Mouse (Mus musculus): ENCODE measurements around the gene Kdelr1. TPM values are rescaled to one million over a fixed set of nuclear protein-coding genes. Genes with fewer than 3 reads are reported as not detected.

Kdelr1 gene
- total and polyA plus RNA-seq, 3 experiments: 42.3 to 60.6 TPM; not detected in 1

DNA sequence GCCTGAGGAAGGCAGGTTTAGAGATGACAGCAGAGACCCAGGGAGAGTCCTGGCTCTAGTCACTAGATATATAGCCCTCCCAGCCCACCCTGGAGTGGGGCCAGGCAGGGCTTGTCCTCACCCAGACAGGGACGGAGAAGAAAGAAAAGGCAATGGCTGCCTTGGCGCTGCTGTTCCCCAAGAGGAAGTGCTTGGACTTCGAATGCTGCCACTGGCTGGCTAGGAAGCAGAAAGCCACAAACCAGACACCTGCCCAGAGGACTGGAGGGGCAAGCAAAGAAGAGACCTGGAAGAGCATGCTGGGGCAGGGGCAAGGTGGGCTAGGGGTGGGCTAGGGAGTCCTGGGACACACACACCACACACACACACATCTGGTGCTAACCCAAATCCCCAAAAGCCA, 14.7 kb downstream of the Kdelr1 start:
- no peak for DNase-seq (ENCODE audit: low read depth, low spot score)
- no peak overlapping the region for H3K4me3 ChIP-seq (ENCODE audit: control insufficient read depth in 1 of 2, insufficient read depth in 1 of 2, low read depth in 2 of 2, low read length in 2 of 2)
- H3K9me3 ChIP-seq (replicated peaks; ENCODE audit: insufficient read depth, low read length): no peaks in the 10 kb centered on the region
- H3K79me2 ChIP-seq (ENCODE audit: control insufficient read depth, insufficient read depth, low read length, poor library complexity): no peaks in the 10 kb centered on the region
- H3K27ac ChIP-seq (ENCODE audit: control insufficient read depth, low read depth, low read length): no peak overlapping the region
- H3K36me3 ChIP-seq (ENCODE audit: control insufficient read depth in 1 of 2, insufficient read depth in 2 of 2, low read length in 2 of 2): no peaks in the 10 kb centered on the region; a peak in 1 of 4 replicates
- H3K4me1 ChIP-seq (ENCODE audit: control insufficient read depth in 1 of 2, insufficient read depth in 2 of 2, low read length in 2 of 2): no peaks in the 10 kb centered on the region
- no peak overlapping the region for H3K9ac ChIP-seq (ENCODE audit: control insufficient read depth, low read depth, low read length, poor library complexity, severe bottlenecking)
- no peaks in the 10 kb centered on the region for H3K27me3 ChIP-seq (ENCODE audit: control insufficient read depth in 1 of 2, insufficient read depth in 2 of 2, low read length in 2 of 2)
- TF ChIP-seq POLR2AphosphoS2 (IDR thresholded peaks at IDR 0.05; ENCODE audit: low read length): no peak

DNA sequence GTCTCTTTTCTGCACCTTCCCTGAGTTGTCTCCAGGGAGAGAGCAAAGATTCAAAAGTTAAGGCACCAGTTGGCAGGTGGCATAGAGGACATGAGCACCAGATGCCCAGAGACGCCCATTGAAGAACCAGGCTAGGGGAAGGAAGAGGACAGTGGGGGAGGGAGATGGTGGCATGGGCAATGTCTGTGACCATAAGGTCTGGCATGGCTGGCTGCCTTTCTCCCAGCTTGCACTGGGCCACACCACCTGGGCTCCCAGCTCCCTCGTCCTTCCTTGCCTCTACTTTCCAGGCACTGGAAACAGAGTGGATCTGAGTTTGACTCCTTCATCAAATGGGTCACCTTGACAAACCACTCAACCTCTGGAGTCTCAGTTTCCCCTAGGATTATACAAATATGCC, 20.1 kb downstream of the Kdelr1 start:
- no peaks in the 10 kb centered on the region for H3K27me3 ChIP-seq (ENCODE audit: control insufficient read depth in 1 of 2, insufficient read depth in 2 of 2, low read length in 2 of 2)
- H3K9ac ChIP-seq (ENCODE audit: control insufficient read depth, low read depth, low read length, poor library complexity, severe bottlenecking): no peak overlapping the region
- H3K9me3 ChIP-seq (replicated peaks; ENCODE audit: insufficient read depth, low read length): no peaks in the 10 kb centered on the region
- no peak for DNase-seq (ENCODE audit: low read depth, low spot score)
- no peak for TF ChIP-seq ZC3H11A (IDR thresholded peaks at IDR 0.05; ENCODE audit: low read depth, low read length)
- TF ChIP-seq TAL1 (IDR thresholded peaks at IDR 0.05; ENCODE audit: low read length): no peak
- TF ChIP-seq SMC3 (IDR thresholded peaks at IDR 0.05; ENCODE audit: low read depth, low read length): no peak
- TF ChIP-seq GABPA (IDR thresholded peaks at IDR 0.05; ENCODE audit: low read depth, low read length): no peak
- no peak for TF ChIP-seq MXI1 (IDR thresholded peaks at IDR 0.05; ENCODE audit: low read depth, low read length)
- no peak for TF ChIP-seq POLR2A (IDR thresholded peaks at IDR 0.05; ENCODE audit: control insufficient read depth in 1 of 2, insufficient read depth in 1 of 2, low read depth in 1 of 2, low read length in 2 of 2, poor library complexity in 1 of 2)
- no peak for TF ChIP-seq JUND (IDR thresholded peaks at IDR 0.05; ENCODE audit: low read depth, low read length)
- TF ChIP-seq CHD1 (IDR thresholded peaks at IDR 0.05; ENCODE audit: low read depth, low read length): no peak
- no peak for TF ChIP-seq ELF1 (IDR thresholded peaks at IDR 0.05; ENCODE audit: low read depth, low read length)
- TF ChIP-seq ZKSCAN1 (IDR thresholded peaks at IDR 0.05; ENCODE audit: low read depth, low read length): no peak
- no peak for TF ChIP-seq NELFE (IDR thresholded peaks at IDR 0.05; ENCODE audit: low read depth, low read length)
- no peak for TF ChIP-seq EP300 (IDR thresholded peaks at IDR 0.05; ENCODE audit: low read depth in 1 of 2, low read length in 2 of 2)
- TF ChIP-seq MAX (IDR thresholded peaks at IDR 0.05; ENCODE audit: low read length): no peak
- no peak overlapping the region for H3K27ac ChIP-seq (ENCODE audit: control insufficient read depth, low read depth, low read length)
- no peak overlapping the region for H3K4me3 ChIP-seq (ENCODE audit: control insufficient read depth in 1 of 2, insufficient read depth in 1 of 2, low read depth in 2 of 2, low read length in 2 of 2)
- peaks cover 0 to 6% of the 10 kb centered on the region in 2 experiments; a peak in 2 of 4 replicates for H3K4me1 ChIP-seq (ENCODE audit: control insufficient read depth in 1 of 2, insufficient read depth in 2 of 2, low read length in 2 of 2)
- H3K36me3 ChIP-seq (ENCODE audit: control insufficient read depth in 1 of 2, insufficient read depth in 2 of 2, low read length in 2 of 2): peaks cover 0 to 3% of the 10 kb centered on the region in 2 experiments; a peak in 1 of 4 replicates
- peaks cover 5% of the 10 kb centered on the region; the same call in 1 of the 2 replicates for H3K79me2 ChIP-seq (ENCODE audit: control insufficient read depth, insufficient read depth, low read length, poor library complexity)

DNA sequence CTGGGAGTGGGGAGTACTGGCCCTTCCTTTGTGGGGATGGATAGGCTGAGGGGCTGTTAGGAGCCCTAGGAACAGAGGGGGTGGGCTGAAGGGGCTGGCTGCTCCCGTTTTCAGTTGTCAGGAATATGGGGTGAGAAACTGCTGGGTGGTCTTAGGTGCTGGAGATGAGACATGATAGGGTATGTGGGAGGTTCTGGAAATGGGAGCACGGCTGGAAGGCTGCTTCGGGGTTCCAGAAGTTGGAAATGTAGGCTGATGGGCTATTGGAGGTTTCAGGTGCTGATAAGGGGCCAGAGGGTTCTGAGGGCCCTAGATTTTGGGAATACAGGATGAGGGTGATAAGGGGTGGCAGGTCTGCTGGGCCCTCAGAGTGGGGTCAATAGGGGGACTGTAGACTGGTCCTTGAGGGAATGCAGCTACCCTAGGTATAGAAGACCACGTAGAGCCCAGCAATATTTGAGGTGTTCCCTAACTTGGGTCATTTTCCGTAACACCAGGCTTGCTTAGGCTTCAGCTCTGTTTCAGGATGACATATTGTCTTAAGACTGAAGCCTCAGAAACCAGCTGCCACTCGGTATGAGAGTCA, 23.5 kb downstream of the Kdelr1 start:
- DNase-seq (ENCODE audit: low read depth, low spot score): no peak
- peak overlapping the region; percentile 80 for H3K9ac ChIP-seq (ENCODE audit: control insufficient read depth, low read depth, low read length, poor library complexity, severe bottlenecking)
- no peak overlapping the region for H3K4me3 ChIP-seq (ENCODE audit: control insufficient read depth in 1 of 2, insufficient read depth in 1 of 2, low read depth in 2 of 2, low read length in 2 of 2)
- peaks cover 5% of the 10 kb centered on the region; the same call in 1 of the 2 replicates for H3K79me2 ChIP-seq (ENCODE audit: control insufficient read depth, insufficient read depth, low read length, poor library complexity)
- H3K36me3 ChIP-seq (ENCODE audit: control insufficient read depth in 1 of 2, insufficient read depth in 2 of 2, low read length in 2 of 2): peaks cover 0 to 3% of the 10 kb centered on the region in 2 experiments; a peak in 1 of 4 replicates
- no peaks in the 10 kb centered on the region for H3K9me3 ChIP-seq (replicated peaks; ENCODE audit: insufficient read depth, low read length)
- TF ChIP-seq MYB (IDR thresholded peaks at IDR 0.05; ENCODE audit: low read depth, low read length) (no peak), ZNF384 (IDR thresholded peaks at IDR 0.05; ENCODE audit: low read depth, low read length) (no peak), USF2 (IDR thresholded peaks at IDR 0.05; ENCODE audit: borderline replicate concordance in 1 of 2, insufficient read depth in 1 of 2, low read depth in 1 of 2, low read length in 2 of 2) (no peak), ETS1 (IDR thresholded peaks at IDR 0.05; ENCODE audit: low read depth, low read length) (no peak), SMC3 (IDR thresholded peaks at IDR 0.05; ENCODE audit: low read depth, low read length) (no peak), POLR2AphosphoS5 (IDR thresholded peaks at IDR 0.05; ENCODE audit: borderline replicate concordance, low read depth, low read length) (no peak), BHLHE40 (IDR thresholded peaks at IDR 0.05; ENCODE audit: borderline replicate concordance, low read depth, low read length) (no peak), HCFC1 (IDR thresholded peaks at IDR 0.05; ENCODE audit: low read depth, low read length) (no peak), POLR2AphosphoS2 (IDR thresholded peaks at IDR 0.05; ENCODE audit: low read length) (no peak), NRF1 (IDR thresholded peaks at IDR 0.05; ENCODE audit: insufficient read depth, low read depth, low read length, poor library complexity, severe bottlenecking) (no peak), MEF2A (IDR thresholded peaks at IDR 0.05; ENCODE audit: extremely low read depth, insufficient replicate concordance, low read depth, low read length, poor library complexity, severe bottlenecking) (no peak)
- peaks cover 0 to 10% of the 10 kb centered on the region in 2 experiments; a peak in 2 of 4 replicates for H3K4me1 ChIP-seq (ENCODE audit: control insufficient read depth in 1 of 2, insufficient read depth in 2 of 2, low read length in 2 of 2)
- peak overlapping the region; percentile 79 for H3K27ac ChIP-seq (ENCODE audit: control insufficient read depth, low read depth, low read length)
- no peaks in the 10 kb centered on the region for H3K27me3 ChIP-seq (ENCODE audit: control insufficient read depth in 1 of 2, insufficient read depth in 2 of 2, low read length in 2 of 2)

Measured in MEL (cell line).